Mouse (Mus musculus) natural killer cell, adult 2 months (primary cell): ENCODE results near the gene Mre11a.

Source experiments
- DNase-seq, 2 experiments: peaks; one replicate each; pipeline ENCODE4 v3.0.0; 2022; ENCODE audit warnings: low spot score in 2 of 2

Mre11a gene

DNA sequence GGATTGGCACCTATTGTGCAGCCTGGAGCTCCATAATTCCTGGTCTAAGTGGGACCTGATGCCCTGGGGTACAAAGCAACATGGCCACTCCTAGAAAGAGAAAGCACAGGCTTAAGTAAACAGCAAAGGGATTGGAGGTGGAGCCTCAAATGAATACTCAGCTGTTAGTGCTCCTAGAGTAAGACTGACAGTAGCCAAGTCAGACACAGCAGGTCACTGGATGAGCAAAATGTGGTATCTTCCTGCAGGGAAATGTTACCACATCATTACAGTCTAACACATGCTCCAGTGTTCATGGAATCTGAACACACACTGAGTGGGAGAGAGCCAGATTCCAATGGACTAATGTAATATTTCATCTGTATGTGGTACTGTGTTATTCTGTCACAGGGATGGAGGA is 36.9 kb downstream of the Mre11a start:
- no peak for DNase-seq

DNA sequence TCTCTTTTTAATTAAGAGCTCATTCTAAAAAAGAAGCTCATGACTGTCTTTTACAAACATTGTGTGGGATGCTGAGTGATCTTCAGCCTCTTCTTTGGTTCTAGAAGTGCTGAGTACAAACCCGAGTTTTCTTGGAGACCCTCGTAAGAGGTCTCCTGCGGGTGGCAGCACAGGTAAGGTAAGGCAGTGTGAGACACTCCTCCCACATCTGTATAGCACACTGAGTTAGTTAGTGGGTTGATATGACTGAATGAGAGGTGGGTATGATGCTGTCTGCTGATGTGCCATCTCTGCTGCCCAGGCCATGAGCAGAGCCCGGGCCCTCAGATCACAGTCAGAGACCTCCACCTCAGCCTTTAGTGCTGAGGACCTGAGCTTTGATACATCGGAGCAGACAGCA is 40.4 kb downstream of the Mre11a start:
- no peak for DNase-seq

DNA sequence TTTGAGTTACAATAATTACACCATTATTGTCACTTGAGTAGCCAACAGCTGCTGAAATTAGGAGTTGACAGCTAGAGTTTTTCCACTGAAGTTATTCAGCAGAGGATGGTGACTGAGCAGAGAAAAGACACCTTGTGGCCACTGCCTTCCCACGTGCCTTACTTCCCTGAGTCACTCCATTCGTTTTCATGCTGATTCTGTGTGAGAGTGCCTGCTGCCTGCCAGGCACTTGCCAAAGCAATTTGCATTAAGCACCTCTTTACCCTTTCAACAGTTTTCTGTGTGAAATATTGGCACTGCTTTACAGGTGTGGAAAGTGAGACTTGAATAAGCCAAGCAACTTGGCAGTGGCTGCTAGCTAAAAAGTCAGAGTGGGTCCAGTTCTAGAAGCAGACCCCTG is 43.4 kb downstream of the Mre11a start:
- DNase-seq = no peak

DNA sequence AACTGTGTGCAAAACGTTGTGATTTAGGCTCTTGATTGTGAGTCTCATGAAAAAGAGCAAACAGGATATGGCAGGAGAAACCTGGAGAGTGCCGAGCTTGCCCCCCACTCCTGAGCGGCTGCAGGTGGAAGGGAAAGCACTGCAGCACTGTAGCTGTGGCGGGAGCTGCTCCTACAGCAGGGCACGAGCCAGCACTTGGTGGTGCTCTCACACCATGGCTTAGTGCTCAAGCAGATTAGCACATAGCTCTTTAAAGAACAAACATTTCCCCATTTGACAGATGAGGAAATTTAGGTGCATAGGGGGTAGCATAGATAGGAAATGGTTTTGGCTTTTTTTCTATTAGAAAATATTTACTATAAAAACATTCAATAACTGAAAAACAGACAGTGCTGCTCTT is 47.6 kb downstream of the Mre11a start:
- DNase-seq = no peak

DNA sequence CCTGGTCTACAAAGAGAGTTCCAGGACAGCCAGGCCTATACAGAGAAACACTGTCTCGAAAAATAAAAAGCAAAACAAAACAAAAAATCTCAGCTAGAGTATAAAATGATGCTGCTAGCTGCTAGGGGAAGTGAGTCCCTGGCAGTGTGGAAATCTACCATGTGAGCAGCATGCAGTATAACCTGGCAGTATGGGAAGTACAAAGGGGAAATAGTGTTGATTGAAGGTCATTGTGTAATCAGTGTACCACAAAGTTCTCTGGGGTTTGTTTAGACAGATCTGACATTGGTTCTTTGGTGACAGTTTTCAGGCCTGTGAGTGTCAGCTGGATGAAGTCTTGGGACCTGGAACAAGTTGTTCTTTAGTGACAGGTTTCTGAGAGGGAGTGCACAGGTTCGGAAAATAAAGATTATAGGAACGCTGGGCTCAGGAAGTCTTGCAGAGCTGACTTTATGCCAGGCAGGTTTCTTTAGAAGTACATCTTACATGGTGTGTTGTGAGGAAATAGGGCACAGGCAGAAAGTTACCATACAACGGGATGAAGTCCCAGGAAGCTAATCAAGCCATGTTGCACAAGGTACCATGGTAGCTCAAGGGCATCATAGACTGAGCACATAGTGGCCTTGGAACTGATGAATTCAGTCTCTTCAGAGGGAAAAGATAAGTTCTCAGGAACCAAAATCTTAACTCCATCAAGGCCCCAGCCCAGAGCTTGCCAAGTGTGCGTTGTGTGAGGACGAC is 51.1 kb downstream of the Mre11a start:
- DNase-seq = no peak

DNA sequence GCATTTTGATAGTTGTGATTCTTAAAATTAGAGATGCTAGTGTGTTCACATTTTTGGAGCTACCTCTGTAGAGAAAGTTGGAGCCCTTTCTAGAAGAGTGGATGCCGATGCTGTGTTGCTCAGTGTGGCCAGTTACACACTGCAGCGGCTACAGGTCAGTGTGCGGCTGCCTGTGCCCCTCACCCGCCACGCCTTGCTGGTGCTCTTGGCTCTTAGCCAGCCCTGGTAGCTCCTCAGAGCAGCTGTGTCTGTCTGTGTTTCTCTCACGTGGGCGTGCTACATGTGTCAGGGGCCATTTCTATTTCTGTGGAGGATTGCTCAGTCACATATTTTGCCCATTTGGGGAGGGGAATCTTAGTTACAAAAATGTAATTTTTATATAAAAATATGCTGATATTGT is 55.1 kb downstream of the Mre11a start:
- no peak for DNase-seq

DNA sequence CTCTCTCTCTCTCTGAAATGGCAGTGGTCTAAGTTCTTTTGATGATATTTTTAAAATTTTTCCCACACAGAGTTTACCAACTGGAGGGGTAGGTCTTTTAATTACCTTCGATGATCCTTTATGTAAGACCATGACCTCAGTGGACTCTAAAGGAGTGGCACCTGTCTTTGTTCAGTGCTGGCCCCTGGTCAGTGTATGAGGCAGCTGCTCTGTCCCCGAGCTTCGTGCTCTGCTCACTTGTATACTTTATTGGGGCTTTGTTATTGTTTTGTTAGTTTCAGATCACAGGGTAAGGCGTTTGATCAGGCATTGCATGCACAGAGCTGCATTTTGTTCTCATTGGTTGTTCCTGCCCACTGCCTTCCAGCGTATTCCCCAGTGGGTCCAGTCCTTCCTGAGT is 55.5 kb downstream of the Mre11a start:
- no peak for DNase-seq

DNA sequence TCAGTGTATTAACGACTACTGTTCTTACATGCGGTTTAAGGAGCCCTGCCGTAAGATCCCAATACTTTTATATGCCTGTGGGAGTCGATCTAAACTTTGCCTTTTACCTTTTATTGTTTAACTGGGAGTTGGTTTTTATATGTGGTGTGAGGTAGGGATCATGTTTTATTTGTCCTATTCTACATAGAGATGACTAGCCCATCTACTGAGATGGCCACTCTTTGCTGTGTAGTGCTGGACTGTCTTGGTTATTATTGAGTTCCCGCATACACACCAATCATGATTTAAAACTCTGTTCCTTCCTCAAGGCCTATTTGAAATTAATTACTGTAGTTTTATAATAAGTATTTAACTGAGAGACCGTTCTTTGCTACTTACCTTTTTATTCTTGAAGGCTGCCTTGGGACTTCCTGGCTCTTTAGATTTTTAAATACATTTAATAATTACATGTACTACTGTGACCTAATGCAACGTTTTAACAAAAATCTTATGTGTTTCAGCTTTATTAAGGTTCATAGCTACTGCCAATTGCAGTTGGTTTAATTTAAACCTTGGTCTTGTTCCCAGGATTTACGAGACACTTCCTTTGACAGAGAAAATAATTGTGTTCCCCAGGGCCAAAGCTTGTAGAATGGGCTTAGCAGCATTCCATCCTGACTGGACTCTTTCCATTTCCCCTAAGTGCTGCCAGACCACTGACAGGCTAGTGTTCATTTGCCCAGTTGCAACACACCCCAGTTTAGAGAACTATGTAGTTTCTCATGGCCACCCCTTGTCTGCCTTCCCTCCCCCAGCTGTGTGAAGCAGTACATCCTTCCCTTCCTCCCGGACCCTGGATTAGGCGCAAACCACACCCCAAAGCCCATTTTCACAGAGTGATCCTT is 57.7 kb downstream of the Mre11a start:
- no peak for DNase-seq

DNA sequence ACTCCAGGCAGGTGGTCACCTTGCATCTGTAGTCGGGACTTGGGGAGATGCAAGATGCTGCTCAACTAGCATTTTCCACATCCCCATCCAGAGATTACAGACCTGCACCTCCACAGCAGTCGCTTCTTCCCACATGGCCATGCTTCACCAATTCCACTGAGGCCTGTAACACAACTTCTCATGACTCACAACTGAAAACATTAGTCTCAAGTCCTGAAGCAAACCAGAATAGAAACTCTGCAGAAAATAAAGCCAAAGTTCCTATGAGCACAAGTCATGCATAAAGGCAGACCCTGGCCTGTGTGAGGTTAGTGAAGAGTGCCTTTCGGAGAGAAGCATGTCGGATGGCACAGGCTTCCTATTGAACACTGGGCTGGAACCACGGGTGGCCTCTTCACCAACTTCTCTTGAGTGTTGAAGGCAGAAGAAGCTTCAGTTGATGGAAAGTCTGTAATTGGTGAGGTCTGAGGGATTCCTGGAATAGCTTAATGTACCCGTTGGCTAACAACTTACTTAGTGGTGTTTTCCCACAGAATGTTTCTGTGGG is 58.9 kb downstream of the Mre11a start:
- no peak for DNase-seq

DNA sequence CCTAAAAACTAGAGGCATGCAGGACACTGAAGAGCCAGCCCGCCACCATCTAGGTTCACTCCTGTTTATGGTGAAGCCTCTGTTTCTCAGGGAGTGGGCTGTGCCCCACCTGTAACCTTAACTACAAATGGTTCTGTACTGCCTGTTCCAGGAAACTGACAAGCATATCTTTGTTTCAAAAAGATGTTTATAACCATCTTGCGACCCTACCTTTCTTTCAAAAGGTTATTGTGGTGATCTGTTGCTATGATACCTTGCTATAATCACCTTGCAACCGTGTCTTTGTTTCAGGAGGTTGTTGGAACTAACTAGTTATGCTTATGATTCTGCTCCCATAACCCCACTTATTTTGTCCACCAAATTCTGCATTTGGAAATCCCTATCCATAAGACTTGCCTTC is 59.4 kb downstream of the Mre11a start:
- DNase-seq = no peak

DNA sequence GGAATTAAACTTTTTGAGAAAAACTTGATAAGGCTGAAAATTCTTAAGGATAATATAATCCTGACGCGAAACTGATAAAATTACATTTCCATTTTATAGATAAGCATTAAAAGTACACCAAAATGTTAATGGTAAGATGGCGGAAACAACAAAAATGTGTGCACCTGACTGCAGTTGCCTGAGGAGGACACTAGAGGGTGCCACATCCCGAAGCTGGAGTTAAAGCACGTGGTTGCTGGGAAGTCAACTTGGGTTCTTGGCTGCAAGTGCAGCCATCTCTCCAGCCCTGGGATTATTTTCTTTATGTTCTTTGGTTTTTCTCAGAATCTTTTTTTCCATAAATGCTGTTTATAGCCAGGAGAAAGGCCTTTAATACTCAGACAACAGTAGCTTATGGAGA is 62.0 kb downstream of the Mre11a start:
- peak in 1 of 2 experiments; percentile 8 for DNase-seq

DNA sequence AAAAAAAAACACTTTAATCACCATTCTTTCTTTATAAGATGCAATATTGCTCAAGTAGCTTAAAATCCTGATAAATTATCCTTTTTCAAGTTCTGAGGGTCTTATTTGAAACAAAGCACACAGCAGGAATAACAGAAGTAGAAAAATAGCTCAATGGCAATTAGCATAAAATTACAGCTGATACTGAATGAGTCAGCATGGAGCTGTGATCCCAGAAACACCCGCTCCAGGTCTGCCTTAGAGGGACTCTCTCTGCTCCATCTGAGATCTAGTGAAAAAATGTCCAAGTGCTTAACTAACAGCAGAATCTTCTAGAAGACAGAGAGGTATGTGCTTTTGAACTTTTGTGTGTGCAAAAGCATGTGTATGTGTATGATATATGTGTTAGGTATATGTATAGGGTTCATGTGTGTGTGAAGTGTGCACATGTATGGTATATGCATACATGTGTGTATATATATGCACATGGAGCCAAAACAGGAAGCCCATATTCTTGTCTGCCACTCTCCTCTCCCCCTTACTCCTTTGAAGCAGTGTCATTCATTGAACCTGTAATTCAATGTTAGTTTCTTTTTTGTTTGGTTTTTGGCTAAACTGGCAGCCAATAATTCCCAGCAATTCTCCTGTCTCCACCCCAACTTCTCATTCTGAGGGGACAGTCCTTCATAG is 63.9 kb downstream of the Mre11a start:
- DNase-seq = no peak

DNA sequence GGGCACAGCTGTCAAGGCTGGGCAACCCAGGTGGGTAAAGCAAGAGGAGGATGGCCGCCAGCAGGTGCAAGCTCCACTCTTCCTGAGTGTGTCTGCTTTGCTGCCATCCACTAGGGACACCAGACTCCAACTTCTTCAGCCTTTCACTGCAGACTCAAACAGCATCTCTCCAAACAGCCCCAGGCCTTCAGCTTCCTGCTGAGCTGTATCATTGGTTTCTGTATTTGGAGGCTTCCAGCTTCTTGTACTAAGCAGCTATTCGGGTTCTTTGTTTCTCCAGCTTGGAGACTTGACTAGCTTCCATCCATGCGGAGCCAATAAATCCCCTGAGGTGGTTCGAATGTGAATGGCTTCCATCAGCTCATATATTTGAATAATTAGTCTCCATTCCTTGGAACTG is 70.1 kb downstream of the Mre11a start:
- no peak for DNase-seq

DNA sequence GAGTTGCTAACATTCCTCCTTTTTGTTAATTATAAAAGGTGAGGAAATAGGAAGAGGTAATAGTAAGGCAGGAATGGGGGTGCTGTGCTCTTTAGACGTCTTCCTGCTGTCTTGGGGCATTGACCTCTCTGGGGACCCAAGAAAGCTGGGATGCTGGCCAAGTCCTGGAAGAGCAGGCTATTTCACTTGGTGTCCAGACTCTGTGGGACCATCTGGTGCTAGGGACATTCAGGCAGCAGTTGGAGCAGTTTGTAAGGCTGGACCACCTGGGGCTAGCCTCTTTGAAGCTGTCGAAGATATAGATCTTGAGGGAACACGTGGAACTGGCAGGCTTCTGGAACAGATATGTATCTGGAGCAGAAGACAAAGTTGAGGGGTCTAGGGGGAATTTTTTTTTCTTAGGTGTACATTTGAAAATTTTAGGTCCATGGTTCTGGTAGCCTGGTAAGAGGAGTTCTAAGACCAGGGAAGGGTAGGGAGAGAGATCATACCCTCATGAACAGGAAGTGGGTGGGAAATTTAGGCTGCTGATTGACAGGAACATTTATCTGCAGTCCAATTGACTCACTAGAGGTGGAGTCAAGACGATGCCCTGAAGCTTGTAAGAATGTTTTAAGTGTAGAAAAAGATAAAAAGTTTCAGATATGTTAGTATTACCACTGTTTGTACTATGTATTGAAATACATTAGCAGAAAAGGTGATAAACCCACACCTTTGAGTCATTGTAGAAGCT is 72.6 kb downstream of the Mre11a start:
- DNase-seq = no peak

DNA sequence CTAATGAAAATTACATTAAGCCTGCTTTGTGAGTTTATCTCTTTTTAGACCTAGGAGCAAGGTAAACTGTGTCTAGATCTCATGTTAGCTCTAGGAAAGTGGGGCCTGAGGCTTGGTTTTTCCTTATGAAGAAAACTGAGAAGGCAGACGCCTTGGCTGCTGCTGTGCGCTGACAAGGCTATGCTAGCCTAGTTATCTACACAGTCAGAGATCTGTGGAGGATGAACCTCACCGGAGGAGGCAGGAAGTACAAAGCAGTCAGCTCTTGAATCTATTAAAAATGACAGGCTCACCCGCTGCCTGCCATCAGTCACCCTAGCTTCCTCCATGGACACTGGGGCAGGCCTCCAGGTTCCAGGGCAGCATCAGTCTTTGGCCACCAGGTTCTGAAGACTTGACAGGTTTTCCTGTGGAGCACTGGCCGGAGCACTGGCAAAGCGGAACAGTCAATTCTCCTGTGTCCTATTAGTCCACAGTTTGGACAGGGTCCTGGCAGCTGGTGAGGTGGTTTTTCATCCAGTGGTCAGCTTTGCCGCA is 73.8 kb downstream of the Mre11a start:
- DNase-seq = no peak

DNA sequence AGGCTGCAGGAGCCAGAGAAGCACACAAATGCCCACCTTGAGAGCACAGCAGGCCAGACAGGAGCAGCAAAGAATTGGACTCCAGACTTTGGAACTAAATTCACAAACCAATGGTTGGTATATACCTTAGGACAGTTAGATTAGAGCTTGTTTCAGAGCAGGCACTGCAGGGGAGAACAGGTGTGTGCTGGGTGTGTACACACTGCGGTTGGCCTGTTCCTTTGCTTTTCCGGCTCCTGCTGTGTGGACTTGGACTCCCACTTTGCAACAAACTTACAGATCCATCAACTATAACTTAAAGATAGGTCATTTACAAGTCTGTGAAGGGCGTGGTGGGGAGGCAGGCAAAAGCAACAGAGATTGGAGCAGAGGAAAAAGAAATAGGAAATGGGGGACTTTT is 74.3 kb downstream of the Mre11a start:
- DNase-seq = no peak

DNA sequence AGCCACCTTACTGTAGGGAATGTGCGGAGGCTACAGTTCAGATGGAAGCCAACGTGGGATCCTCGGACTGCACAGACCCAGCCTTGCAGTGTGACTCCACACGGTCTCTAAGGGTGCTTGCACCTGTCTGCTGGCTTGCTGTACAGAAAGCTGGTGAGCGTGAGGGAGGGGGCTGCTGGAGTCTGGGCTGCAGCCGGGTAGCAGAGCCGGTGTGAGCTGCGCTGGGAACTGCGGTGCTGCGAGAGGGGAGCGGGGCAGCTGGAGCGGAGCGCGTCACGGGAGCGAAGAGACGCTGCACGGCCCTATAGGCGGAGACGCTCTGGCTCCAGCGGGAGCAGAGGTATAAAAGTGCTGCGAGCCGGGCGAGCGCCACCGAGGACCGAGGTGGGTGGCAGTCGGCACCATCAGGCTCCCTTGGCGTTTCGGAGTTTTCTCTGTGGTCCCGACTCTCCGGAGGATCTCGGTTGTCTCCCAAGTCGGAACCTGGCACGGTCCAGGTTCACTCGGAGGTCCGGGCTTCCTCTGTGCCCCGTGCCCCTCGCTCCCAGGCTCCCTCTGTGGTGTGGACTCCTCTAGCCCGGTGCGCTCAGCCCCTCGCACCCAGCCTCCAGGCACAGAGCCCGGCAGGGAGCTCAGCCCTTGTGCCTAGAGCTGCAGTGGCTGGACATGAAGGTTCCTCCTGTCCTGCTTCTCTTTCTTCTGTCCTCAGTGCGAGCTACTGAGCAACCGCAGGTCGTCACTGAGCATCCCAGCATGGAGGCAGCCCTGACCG is 75.6 kb downstream of the Mre11a start, which contains the start of gene Gpr83:
Gene Gpr83 (plus strand): TSS at position 343 of the 772 bp plus-strand sequence.
- no peak for DNase-seq

DNA sequence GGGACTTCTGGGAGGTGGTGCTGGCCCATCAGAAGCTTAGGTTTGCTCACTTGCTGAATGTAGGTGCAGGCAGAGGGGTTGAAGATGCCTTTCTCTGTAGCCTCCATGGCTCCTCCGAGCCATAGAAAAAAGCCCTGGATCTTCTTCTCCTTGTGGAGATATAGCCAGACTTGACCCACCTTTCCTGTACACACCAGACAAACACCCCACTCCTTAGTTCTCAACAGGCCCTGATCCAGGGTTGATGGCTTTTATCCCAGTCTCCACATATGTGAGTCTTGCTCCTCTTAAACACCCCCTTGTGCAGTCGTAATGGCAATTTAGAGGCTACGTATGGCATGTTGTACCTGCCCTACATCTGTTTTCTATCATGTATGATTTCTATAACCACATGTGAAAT is 78.7 kb downstream of the Mre11a start:
- no peak for DNase-seq

DNA sequence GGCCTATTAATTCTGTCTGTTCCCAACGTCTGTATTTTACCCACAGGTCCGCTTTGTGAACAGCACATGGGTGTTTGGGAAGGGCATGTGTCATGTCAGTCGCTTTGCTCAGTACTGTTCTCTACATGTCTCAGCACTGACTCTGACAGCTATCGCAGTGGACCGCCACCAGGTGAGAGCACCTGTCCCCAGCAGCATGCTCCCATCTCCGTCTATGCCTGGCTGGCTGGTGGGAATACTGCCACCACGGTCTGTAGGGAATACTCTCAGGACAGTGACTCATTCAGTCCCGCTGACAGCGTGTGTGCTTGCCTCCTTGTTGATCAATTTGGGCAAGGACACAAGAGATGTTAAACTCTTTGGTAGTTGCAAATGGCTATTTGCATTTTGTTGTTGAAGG is 80.3 kb downstream of the Mre11a start:
- DNase-seq = no peak

DNA sequence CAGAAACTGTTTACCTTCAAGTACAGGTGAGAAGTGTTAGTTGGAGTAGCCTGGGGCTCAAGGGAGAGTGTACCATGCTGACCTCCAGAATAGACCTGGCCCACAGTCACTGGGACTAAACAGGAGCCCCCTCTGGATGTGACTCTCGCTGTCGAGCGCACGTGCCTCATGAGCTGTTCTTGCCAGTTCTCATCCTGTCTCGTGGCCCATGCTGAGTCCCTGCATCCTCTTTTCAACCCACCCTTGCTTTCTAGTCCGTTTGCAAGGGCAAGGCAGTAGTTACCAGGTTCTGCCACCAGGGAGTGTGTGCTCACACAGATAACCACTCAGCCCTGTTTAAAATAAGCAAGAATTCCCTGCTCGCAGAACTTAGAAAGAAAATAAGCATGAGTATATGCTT is 82.5 kb downstream of the Mre11a start:
- peak in 1 of 2 experiments; percentile 53 for DNase-seq

DNA sequence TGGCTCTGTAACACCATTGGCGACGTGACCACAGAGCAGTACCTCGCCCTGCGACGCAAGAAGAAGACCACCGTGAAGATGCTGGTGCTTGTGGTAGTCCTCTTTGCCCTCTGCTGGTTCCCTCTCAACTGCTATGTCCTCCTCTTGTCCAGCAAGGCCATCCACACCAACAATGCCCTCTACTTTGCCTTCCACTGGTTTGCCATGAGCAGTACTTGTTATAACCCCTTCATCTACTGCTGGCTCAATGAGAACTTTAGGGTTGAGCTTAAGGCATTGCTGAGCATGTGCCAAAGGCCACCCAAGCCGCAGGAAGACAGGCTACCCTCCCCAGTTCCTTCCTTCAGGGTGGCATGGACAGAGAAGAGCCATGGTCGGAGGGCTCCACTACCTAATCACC is 83.9 kb downstream of the Mre11a start:
- DNase-seq = no peak
